Mouse (Mus musculus) lung, postnatal 0 days (tissue): Measurements from ENCODE around the gene Treml1. TPM values are rescaled to one million over a fixed set of nuclear protein-coding genes. Genes with fewer than 3 reads are reported as not detected.
"Not testable (repeated sequence)": the region's sequence is repeated elsewhere in the genome, so short reads cannot be mapped to it uniquely, and the experiment has no call there.

Experiments used
- ATAC-seq: fragments of 200-750 bp; cut with Nextera tagmentation; 2 replicates; pipeline ENCODE4 v1.8.0; 2017; ENCODE audit warnings: moderate library complexity
- DNase-seq: peaks from one replicate; pipeline ENCODE4 v3.0.0-alpha.2; 2016; ENCODE audit warnings: low spot score
- H3K27ac ChIP-seq: fragments of 300-500 bp; sonication (generic); 2 replicates; pipeline ENCODE4 v1.5.1; 2014; ENCODE audit warnings: antibody characterized with exemption, mild to moderate bottlenecking, low read length, mixed read lengths
- H3K27me3 ChIP-seq: fragments of 300-500 bp; sonication (generic); replicated peaks from 2 replicates; pipeline ENCODE4 v1.6.1; 2014; ENCODE audit warnings: low read length, mixed read lengths; ENCODE audit not compliant: insufficient read depth
- H3K36me3 ChIP-seq: fragments of 300-500 bp; sonication (generic); 2 replicates; pipeline ENCODE4 v1.6.1; 2014; ENCODE audit warnings: low read length, mixed read lengths; ENCODE audit not compliant: insufficient read depth
- H3K4me1 ChIP-seq: fragments of 300-500 bp; sonication (generic); 2 replicates; pipeline ENCODE4 v1.6.1; 2014; ENCODE audit warnings: antibody characterized with exemption, low read depth, low read length, mixed read lengths; ENCODE audit not compliant: insufficient read depth
- H3K4me2 ChIP-seq: fragments of 300-500 bp; sonication (generic); replicated peaks from 2 replicates; pipeline ENCODE4 v1.6.1; 2014; ENCODE audit warnings: low read depth, mild to moderate bottlenecking, low read length, moderate library complexity, mixed read lengths
- H3K4me3 ChIP-seq: fragments of 300-500 bp; sonication (generic); 2 replicates; pipeline ENCODE4 v1.5.1; 2014; ENCODE audit warnings: low read depth, low read length
- H3K9ac ChIP-seq: fragments of 300-500 bp; sonication (generic); replicated peaks from 2 replicates; pipeline ENCODE4 v1.6.1; 2014; ENCODE audit warnings: low read depth, mild to moderate bottlenecking
- H3K9me3 ChIP-seq: fragments of 300-500 bp; sonication (generic); 2 replicates; pipeline ENCODE4 v1.6.1; 2016; ENCODE audit warnings: low read length, mixed read lengths
- CTCF ChIP-seq: IDR thresholded peaks from 2 replicates; pipeline ENCODE4 v1.5.1; 2016; ENCODE audit warnings: antibody characterized with exemption, mild to moderate bottlenecking
- EP300 ChIP-seq: IDR thresholded peaks from 2 replicates; pipeline ENCODE4 v1.6.1; 2016; ENCODE audit warnings: antibody characterized with exemption, mild to moderate bottlenecking, control low read depth
- WGBS: fragments of 180-500 bp; shearing (Covaris S2); extraction: QIAGEN DNeasy Blood & Tissue Kit; methylation state at CpG from one replicate; pipeline ENCODE4 v1.1.7; 2014; 5-methylcytosine and 5-hydroxymethylcytosine counted together
- polyA plus RNA-seq: library from polyadenylated mRNA; unstranded; fragments of >200 nt; fragmentation: Nextera tagmentation; extraction: Ambion mirVana; gene quantifications from 2 replicates; pipeline ENCODE4 v1.2.1, GENCODE M21; 2015

Gene Treml1
- 4.3 and 5.0 TPM in 2 replicates for polyA plus RNA-seq

GRCm38 (mm10) chr17:48359616-48360015, at the start of gene Treml1:
Gene Treml1 (plus strand): TSS chr17:48359916.
- ATAC-seq (no peak), DNase-seq (no peak)
- Histone ChIP-seq H3K27ac (no peak within 1 kb of the TSS), H3K4me2 (no peak within 1 kb of the TSS), H3K4me3 (no peak within 1 kb of the TSS), H3K9ac (no peak within 1 kb of the TSS), H3K36me3 (no peaks in the 10 kb centered on the region), H3K9me3 (no peaks in the 10 kb centered on the region), H3K4me1 (no peaks in the 10 kb centered on the region), H3K27me3 (no peaks in the 10 kb centered on the region)
- WGBS, result 50% methylated on average over 7 of the region's 7 CpGs
- TF ChIP-seq EP300 (no peak), CTCF (no peak)

GRCm38 (mm10) chr17:48312124-48312523, 47.6 kb upstream of the Treml1 start:
- H3K27ac ChIP-seq, result no peak overlapping the region
- no peaks in the 10 kb centered on the region for H3K9me3 ChIP-seq
- H3K4me1 ChIP-seq, result no peaks in the 10 kb centered on the region
- H3K27me3 ChIP-seq, result no peaks in the 10 kb centered on the region
- no peak for TF ChIP-seq EP300
- no peak for TF ChIP-seq CTCF
- H3K9ac ChIP-seq, result no peak overlapping the region
- no peaks in the 10 kb centered on the region for H3K36me3 ChIP-seq
- no peak overlapping the region for H3K4me2 ChIP-seq
- 69% methylated on average over 2 of the region's 2 CpGs for WGBS
- H3K4me3 ChIP-seq, result no peak overlapping the region
- DNase-seq (no peak), ATAC-seq (no peak)

- H3K27ac ChIP-seq, H3K27me3 ChIP-seq, H3K4me3 ChIP-seq, H3K9ac ChIP-seq, H3K9me3 ChIP-seq, H3K36me3 ChIP-seq, H3K4me2 ChIP-seq, H3K4me1 ChIP-seq, DNase-seq, ATAC-seq: not testable (repeated sequence)
- 90% methylated on average over 3 of the region's 3 CpGs for WGBS
Measured at GRCm38 (mm10) chr17:48315905-48316579, 43.7 kb upstream of the Treml1 start, which contains the start of gene B430306N03Rik. Gene B430306N03Rik (plus strand): TSS chr17:48316141.

- TF ChIP-seq CTCF (no peak), EP300 (no peak)
- no peak for ATAC-seq
- WGBS, result 95% methylated on average over 1 of the region's 1 CpGs
Measured at GRCm38 (mm10) chr17:48318686-48319085, 41.0 kb upstream of the Treml1 start.

GRCm38 (mm10) chr17:48321279-48321678, 38.4 kb upstream of the Treml1 start:
- Histone ChIP-seq H3K36me3 (no peaks in the 10 kb centered on the region), H3K4me2 (no peak overlapping the region), H3K9ac (no peak overlapping the region), H3K4me1 (no peaks in the 10 kb centered on the region), H3K4me3 (no peak overlapping the region), H3K27me3 (no peaks in the 10 kb centered on the region), H3K27ac (no peak overlapping the region), H3K9me3 (no peaks in the 10 kb centered on the region)
- 74% methylated on average over 2 of the region's 2 CpGs for WGBS
- DNase-seq (no peak), ATAC-seq (no peak)
- TF ChIP-seq CTCF (no peak), EP300 (no peak)

More at GRCm38 (mm10) chr17:48318686-48319085, 41.0 kb upstream of the Treml1 start:
- Histone ChIP-seq H3K27ac (no peak overlapping the region), H3K9ac (no peak overlapping the region), H3K9me3 (no peaks in the 10 kb centered on the region), H3K27me3 (no peaks in the 10 kb centered on the region), H3K36me3 (no peaks in the 10 kb centered on the region), H3K4me3 (no peak overlapping the region), H3K4me2 (no peak overlapping the region), H3K4me1 (no peaks in the 10 kb centered on the region)
- no peak for DNase-seq

GRCm38 (mm10) chr17:48323236-48323635, 36.5 kb upstream of the Treml1 start:
- Histone ChIP-seq H3K9ac (no peak overlapping the region), H3K36me3 (no peaks in the 10 kb centered on the region), H3K9me3 (no peaks in the 10 kb centered on the region), H3K27ac (no peak overlapping the region), H3K4me3 (no peak overlapping the region), H3K4me2 (no peak overlapping the region), H3K4me1 (no peaks in the 10 kb centered on the region), H3K27me3 (no peaks in the 10 kb centered on the region)
- ATAC-seq (no peak), DNase-seq (no peak)
- no peak for TF ChIP-seq CTCF
- TF ChIP-seq EP300, result no peak
- 64% methylated on average over 3 of the region's 3 CpGs for WGBS

GRCm38 (mm10) chr17:48324258-48324657, 35.5 kb upstream of the Treml1 start:
- Histone ChIP-seq H3K4me2 (no peak overlapping the region), H3K27ac (no peak overlapping the region), H3K36me3 (no peaks in the 10 kb centered on the region), H3K27me3 (no peaks in the 10 kb centered on the region), H3K4me1 (no peaks in the 10 kb centered on the region), H3K9me3 (no peaks in the 10 kb centered on the region), H3K4me3 (no peak overlapping the region), H3K9ac (no peak overlapping the region)
- DNase-seq, result peak; percentile 53
- no peak for TF ChIP-seq CTCF
- no peak for TF ChIP-seq EP300
- 74% methylated on average over 5 of the region's 5 CpGs for WGBS
- no peak for ATAC-seq
